Mouse (Mus musculus) ovary, postnatal 14 days (tissue): ENCODE results near the gene Cul7.

Source experiments
- DNase-seq: peaks from one replicate; pipeline ENCODE4 v3.0.0; 2022; ENCODE audit warnings: low spot score

The Cul7 gene

DNA sequence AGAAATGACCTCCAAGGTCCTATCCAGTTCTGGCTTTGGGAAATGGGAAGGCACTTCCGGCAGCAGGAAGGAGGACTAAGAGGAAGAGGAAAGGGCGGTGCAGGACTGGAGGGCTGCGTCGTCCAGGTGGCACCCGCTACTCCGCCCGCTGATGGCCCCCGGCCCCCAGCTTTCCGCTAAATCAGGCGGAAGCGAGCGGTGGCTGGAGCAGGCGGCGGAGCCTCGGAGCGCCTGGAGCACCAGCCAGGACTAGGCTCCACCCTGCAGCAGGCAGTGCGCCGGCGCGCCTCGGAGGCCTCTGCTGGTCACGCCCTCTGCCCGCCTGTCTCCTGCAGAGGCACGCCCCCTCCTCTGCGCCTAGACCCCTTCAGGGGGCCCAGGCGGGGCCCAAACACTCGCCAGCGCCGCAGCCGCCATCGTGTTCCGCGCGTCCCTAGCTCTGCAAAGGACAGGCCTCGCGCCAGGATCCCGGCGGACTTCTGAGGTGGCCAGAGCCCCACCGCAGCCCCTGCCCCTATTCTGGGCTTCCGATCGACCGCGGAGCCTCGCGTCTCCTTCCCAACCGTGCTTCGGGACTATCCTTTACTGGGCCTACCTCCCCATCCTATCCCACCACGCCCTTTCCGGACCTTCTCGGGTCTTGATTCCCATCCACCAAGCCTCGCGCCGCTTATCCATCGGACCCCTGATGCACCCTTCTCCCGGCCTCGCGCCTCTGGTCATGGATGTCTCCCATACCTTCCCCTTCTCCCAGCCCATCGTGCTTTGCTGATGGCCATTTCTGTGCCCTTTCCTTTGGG lies at the start of gene Cul7:
TSS of gene Cul7 (plus strand) at position 106 of the 800 bp plus-strand sequence.
- peak; percentile 82 for DNase-seq

DNA sequence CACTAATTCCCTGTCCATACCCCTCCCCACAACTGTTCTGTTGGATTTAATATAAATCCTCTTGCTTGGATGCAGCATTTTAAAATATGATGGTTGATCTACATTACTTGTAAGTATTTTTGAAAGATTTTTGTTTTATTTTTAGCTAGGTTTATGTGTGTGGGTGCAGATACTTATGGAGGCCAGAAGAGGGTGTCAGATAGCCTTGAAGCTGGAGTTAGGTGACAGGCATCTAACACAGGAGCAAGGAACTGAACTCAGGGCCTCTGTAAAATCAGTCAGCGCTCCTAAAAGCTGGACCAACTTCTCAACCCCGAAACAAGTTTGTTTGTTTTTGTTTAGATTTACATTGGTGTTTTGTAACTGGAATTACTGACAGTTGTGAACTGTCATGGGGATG lies 49.6 kb upstream of the Cul7 start:
- no peak for DNase-seq

DNA sequence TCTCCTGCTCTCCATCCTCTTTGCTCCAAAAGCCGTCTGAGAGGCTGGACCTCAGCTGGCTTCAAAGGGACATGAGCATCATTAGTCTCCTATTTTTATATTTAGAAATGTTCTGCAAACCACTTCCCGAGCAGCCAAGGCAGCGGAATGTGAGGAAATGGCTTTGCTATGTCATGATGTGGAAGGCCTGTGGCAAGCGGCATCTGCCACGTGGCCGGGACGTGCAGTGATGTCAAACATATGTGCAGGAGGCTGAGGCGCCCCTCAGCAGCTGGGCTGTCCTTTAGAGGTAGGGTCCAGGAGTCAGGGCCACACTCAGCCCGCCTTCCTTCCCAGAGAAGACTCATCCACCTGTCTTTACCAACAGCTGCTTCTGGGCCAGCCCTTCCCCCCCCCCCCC lies 47.9 kb upstream of the Cul7 start:
- no peak for DNase-seq

DNA sequence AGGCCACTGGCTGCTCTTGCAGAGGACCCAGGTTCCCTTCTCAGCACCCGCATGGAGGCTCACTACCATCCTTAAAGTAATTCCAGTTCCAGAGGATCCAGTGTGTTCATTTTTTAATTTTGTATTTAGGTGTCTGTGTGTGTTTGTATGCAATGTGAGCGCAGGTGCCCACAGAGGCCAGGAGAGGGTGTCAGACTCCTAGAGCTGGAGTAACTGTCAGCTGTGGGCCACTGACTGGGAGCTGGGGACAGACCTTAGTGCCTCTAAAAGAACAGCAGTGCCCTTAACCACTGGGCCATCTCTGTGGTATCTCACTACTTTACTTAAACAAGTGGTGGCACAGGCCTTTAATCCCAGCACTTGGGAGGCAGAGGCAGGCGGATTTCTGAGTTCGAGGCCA lies 46.9 kb upstream of the Cul7 start:
- no peak for DNase-seq

DNA sequence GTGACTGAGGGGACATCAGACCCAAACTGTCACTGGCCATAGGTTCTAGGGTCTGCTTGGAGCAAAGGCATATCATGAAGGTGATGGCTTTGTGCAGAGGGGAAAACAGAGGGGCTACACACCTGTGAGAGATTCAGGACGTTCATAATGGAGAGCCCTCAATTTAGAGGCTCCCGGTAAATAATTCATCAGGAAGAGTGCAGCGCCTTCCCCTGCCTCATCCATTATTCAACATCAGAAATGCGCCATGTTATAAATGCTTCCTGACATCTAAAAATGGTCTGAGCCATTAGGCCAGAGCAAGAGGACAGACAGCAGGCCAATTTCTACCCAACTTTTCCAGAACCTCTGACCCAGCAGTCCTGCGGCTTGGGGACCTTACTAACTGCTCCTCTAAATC lies 45.0 kb upstream of the Cul7 start:
- DNase-seq = no peak

DNA sequence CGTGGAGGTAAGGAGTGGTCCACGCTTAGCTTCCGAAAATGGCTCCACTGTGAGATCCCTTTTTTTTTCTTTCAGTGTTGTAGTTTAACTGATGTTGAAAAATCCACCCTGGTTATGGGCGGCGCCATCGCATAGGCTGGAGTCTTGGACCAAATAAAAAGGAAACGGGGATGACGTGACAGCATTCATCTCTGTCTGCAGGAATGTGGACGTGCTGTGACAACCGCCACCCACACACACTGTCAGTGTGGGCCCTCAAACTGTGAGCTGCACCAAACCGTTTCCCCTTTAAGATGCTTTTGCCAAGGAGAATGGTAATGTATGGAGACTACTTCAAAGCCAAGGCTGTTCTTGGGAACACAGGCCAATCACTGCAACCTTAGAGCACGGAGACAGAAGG lies 44.1 kb upstream of the Cul7 start:
- DNase-seq = no peak

DNA sequence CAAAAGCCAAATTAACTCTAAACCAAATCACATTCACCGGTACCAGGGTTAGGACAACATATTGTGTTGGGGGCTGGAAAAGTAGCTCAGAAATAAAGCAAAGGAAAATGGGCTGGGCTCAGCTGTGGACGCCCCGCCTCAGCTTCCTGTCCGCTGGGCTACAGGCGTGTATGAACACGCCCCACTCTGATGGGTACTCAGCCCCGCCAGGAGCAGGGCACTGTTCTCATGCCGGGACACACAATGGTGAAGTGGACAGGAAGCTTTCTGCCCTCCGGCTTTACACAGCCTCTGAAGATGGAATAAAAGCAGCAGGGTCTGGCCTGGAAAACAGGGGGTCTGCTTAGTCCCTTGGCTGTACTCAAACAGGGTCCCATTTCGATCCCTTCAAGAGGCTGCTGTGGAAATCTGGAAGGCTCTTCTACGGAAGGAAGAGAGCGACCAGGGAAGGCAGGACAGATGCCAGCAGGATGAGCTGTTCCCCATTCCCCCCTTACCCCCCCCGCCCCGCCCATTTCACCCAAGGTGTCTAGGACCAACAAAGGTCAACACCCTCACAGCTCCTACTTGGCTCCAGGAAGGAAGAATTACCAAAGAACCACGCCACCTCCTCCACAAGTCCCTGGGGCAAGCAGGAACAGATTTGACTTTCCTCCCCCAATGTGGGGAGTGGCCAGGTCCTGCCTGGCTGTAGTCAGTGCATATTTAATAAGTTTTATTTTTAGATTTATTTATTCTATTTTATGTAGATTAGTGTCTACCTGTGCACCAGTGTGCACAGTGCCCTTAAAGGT lies 40.2 kb upstream of the Cul7 start:
- DNase-seq = no peak

DNA sequence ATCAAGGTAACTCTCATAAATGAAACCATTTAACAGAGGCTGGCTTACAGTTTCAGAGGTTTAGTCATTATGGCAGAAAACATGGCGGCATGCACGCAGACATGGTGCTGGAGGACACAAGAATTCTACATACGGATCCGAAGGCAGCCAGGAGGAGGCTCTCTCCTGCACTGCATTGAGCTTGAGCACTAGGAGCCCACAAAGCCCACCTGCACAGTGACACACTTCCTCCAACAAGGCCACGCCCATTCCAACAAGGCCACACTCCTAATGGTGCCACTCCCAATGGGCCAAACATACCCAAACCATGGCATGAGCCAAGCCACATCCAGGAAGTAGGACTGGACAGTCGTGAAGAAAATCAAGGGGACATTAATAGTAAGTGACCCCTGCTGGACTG lies 38.8 kb upstream of the Cul7 start:
- DNase-seq = no peak

DNA sequence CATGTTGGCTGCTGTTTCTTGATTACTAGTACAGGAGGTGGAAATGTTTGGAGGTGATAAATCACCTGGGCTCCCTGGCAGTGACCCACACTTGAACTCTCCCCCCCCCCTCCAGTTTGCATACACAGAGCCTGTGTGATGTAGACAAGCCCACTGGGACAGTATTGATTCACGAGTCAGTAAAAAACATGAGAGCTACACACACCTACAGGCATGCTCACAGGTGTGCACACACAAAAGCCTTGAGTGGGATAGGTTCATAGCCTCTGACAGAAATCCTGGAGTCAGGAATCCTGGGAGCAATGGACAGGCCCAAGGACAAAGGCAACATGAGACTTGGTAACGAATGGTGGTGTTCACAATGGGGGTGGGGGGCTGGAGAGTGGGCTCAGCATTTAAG lies 37.9 kb upstream of the Cul7 start:
- DNase-seq = no peak

DNA sequence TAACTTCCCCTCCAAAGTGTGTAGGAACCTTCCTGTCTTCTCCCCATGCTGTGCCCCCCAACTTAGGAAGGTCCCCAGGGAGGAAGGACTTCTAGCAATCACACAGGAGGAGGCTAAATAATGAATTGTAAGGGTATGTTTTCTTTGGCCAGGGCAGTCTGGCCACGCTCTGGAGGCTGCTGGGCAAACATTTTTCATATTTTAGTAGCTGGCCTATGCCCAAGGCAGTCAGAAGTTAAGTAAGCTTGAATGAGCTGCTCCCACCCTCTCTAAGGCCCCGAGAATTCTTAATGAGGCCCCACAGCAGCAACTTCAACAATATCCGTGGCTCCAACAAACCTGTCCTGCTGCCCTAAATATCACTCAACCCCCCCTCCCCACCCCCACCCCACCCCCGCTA lies 37.3 kb upstream of the Cul7 start:
- no peak for DNase-seq

DNA sequence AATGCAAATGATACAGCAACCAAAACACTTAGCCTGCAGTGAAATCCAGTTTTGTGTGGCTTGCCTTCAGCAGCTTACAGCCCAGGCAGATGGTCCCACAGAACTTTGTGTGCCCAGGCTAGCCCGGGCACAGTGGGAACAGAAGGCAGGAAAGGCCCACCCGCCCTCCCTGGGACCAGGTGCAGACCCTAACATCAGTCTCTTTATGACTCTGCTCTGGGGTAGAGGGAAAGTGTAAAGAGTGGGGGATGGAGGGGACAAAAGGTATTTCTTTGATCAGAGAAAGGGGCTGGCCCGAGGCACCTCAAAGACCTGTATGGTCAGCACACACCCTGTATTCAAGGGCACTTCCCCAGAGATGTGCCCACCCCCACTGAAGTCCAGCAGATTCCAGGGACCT lies 36.9 kb upstream of the Cul7 start:
- DNase-seq = no peak

DNA sequence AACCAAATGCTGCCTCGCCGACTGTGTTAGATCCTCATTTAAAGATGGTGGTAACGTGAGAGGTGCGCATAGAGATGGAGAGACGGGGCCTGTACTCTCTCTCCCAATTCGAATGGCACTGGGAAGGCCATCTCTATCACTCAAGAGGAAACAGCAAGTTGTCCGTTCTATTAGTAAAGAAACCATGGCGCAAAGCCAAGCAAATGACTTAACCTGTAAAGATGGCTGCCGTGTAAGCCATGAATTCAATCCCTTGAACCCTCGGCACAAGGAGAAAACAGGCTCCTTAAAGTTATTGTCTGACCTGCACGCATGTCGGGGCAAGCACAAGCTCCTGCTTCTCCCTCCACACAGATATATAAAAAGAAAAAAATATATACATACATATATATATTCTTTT lies 32.3 kb upstream of the Cul7 start:
- DNase-seq = no peak

DNA sequence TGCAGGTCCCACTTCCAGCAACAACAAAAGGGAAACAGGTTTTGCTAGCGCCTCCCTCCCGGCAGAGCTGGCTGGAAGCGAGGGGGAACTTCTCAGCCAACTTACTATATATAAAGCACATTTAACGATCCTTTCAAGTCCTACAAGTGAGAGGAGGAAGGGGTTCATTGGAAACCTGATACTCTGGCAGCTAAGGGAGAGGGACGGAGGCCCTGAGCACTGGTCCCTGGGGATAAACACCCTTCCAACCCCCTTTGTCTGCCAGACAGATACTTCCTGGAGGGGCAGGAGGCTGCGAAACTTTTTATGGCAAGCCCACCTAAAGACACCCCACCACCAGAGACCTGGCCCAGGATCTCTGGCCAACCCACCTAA lies 31.8 kb upstream of the Cul7 start:
- DNase-seq = no peak

DNA sequence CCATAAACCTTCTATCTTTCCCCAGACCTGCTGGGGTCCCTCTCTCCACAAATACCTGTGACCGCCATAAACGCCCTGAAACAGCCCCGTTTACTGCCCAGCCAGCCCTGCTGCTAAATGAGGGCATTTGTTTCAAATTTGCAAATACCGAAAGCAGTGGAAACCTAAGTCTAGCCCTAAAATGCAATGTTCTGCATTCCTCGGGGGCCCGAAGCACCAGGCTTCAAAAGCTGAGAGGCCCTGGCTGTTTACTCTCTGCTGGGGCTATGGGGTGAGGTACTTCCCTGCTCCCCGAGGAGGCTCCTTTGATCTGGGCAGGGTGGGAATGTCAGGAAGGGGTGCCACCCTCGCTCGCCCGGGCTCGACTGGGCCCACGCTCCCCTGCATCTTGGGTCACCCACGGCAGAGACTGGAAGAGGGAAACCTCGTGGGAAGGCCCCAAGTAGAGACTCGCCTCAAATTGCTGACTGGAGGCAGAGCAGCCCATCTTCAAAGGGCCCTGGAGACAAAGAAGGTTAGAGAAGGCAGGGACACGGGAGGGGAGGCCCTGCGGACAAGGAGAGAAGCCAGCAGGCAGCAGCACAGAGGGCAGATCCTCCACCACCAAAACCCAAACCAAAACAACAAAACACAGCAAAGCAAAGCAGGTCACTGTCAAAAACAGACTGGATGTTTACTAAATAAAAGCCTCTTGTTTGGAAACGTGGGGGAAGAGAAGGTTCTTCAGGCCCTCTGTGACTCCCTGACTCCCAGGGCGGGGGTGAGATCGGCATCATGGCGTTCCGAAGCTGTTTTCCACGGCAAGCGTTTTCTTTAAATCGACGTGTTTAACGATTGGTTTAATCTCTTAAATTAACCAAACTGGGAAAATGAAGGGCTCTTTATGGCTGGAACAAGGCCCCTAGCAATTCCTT lies 31.1 kb upstream of the Cul7 start:
- no peak for DNase-seq

DNA sequence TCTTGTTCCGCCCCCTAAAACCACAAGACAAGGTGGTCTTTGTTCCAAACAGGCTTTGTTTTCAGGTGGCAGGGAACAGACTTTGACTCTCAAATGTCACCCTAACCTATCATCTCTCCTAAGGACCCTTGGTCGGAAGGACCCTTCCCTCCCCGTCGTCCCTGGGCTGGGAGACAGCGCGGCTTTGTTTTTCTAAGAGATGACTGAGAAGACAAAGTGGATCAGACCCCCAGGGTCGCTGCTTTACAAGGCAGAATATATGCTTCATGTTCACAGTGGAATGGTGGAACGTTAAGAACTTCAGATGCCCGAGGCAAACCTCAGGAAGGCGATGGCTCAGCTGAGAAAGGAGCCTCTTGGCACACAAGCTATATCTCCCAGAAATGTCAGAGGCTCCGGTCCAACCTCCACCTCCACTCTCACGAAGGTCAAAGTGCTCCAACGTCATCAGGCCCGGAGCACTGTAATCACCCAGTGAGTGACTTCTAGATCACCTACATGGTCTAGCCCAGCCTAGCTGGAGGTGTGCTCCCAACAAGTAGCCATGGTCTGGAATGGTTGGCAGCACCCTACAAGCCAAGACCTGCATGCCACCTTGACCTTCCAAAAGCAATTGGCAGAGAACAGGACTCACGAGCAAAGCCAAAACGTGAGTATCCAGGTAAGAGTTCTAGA lies 30.3 kb upstream of the Cul7 start:
- DNase-seq = no peak

DNA sequence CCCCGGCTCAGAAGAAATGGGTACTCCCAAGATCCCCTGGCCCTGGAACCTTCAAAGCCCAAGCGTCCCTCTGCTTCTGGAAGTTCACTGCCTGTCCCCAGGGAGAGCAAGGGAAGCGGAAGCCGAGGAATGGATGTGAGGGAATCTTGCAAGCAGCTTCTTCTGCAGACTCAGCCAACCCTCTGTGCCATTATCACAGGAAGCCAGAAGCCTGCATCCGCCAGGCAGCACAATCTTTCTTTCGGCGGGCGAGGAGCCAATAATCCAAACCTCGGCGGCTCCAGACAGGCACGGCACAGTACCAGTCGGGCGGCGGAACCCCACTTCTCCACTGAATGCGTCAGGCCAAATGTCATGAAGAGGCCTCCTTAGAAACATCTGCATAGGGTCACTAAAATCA lies 28.8 kb upstream of the Cul7 start:
- DNase-seq = peak; percentile 46

DNA sequence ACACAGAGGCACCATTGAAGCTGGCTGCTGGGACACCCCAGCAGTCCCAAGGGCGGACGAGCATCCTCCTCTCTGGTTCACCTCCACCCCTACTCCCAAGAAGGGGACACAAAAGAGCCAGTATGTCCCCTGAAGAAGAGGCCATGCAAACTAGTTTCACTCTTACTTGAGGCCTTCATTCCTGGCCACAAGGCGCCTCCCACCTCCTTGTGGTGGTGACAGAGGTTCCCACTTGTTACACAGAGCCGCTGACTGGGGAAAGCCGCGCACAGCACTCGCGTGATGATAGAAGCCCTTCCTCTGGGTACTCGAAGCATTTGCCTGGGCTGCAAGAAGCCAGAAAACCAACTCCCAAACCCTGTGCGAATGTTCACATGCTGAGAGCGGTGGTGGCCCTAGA lies 27.9 kb upstream of the Cul7 start:
- DNase-seq = no peak

DNA sequence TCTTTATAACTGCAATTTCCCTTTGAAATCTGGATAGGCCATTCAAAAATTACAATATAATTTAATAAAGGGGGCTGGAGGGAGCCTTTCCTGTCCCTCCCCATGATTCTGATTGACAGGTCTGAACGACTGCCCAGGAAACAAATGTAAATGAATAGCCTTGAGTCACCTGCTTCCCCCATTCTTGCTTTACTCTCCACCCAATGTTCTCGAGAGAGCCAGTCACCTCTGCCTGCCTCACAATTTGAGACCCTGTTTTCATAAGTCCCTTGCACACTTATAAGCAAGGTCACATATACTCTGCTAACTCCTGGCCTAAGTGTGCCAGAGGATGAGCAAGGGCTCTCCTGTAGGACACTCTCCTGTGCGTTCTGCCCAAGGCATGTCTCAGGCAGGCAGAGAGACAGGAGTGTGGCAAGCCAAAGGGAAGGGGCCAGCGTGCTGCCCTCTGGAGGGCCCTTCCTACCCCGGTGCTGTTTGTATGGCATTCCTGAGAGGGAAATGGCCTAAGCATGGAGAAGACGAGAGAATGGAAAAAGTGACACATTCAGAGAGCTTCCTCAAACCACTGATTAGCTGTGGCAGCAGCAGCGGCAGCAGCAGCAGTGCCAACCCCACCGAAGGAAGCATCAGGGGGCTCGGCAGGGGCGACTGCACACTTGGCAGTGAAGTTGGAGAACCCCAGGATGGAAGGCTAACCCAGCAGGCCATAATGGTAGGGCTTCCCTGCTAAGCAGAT lies 26.1 kb upstream of the Cul7 start:
- DNase-seq = no peak

DNA sequence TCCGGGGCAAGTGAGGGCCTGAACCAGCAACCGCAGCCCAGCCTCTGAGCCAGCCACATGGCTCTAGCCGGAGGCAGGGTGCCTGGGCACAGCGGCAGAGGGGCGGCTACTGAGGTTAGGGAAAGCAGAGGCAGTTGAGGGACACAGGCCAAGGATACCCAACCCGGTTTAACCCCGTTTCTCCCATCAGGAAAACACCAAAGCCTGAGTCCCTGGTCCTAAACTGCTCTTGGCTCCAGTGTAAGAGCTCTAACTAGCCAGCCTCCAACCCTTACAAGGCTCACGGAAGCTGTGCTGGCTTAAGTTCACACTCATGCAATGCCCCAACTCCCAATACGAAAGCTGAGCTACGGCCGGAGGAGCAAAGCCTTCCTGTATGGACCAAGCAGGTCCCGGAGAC lies 25.5 kb upstream of the Cul7 start:
- DNase-seq = no peak

DNA sequence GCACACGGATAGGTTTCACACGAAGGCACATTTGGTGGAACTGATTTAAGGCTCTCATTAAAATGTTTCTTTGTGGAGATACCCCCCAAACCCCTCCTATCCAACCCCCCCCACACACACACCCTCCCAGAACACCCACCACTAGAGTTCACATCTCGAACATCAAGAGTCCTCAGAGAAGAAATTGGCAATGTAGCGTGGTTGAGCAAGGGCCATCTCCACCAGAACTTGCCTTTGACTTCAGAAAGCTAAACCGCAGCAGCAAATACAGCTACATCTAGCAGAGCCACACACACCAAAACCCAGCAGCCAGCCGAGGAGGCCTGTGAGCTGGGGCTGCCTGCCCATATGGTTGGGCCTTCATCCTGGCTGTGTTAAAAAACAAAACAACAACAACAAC lies 22.7 kb upstream of the Cul7 start:
- no peak for DNase-seq

DNA sequence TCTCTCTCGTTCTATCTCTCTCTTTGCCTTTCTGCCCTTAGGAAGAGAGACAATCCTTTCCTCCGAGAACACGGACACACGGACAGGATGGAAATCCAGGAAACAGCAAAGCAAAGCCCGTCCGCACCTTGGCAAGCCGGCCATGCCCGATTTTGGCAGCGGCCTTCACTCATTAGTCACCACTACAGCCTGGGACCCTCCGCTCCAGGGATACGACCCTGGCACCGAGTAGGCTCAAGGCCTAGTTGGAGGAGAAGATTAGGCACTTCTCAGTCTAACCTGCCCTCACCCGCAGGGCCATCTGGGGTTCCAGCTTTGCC lies 21.7 kb upstream of the Cul7 start:
- peak; percentile 31 for DNase-seq
